8 mouse cellular contexts compared by ENCODE assay signal in the genomic region with DNA sequence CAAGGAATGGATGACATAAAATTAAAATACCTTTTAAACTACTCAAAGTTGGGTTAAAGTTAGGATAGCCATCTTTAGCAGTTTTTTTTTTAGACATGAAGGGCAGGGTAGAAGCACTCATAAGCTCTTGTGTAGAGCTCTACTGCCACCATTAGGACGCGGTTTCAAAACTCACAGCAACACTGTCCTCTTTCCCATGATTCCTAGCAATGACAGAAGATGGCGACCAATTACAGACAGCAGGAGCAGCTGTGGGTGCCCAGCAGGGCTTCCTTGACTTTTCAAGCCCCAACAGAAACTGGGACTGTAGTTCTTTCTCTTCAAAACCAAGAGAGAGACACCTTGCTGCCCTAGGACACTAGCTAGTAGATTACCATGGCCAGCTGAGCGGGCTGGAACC.
DNase-seq lines count a peak whose midpoint lies in the region; ATAC-seq and TF ChIP-seq lines count a peak whose summit lies in the region.

No protein-coding gene starts in this region.

- no peaks in the 10 kb centered on the region for H3K36me3 ChIP-seq in thymus, adult 2 months (ENCODE audit: control insufficient read depth, insufficient read depth, low read length)
- 0 out of 2 replicates have a peak, but pooled peaks cover 2% of the 10 kb centered on the region for H3K36me3 ChIP-seq in heart, embryonic 15.5 days
- peaks cover 37% of the 10 kb centered on the region for H3K36me3 ChIP-seq in limb, embryonic 12.5 days
- no peaks in the 10 kb centered on the region for H3K36me3 ChIP-seq in midbrain, embryonic 16.5 days (ENCODE audit: control insufficient read depth, insufficient read depth, low read length)

- H3K4me3 ChIP-seq in thymus, adult 2 months (ENCODE audit: control insufficient read depth, insufficient read depth, low read length) = no peak overlapping the region
- H3K4me3 ChIP-seq in heart, embryonic 15.5 days = peak overlapping the region; percentile 36
- 0 out of 2 replicates have a peak overlapping the region, but pooled peaks have one; percentile 18 for H3K4me3 ChIP-seq in limb, embryonic 12.5 days (replicated peaks)
- H3K4me3 ChIP-seq in midbrain, embryonic 16.5 days (ENCODE audit: low read depth, low read length) = peak overlapping the region; percentile 20

- no peak for TF ChIP-seq CTCF in thymus, adult 2 months (IDR thresholded peaks at IDR 0.05; ENCODE audit: borderline replicate concordance, control insufficient read depth, extremely low read depth, insufficient read depth, low read length, poor library complexity)

- peak; percentile 91 for DNase-seq in cerebellum, adult 9-10 months
- no peak for DNase-seq in cerebellum, adult 9-11 months
- peak; percentile 64 for DNase-seq in thymus, postnatal 0 days (ENCODE audit: low spot score)
- DNase-seq in thymus, adult 2 months = no peak

- 0 out of 2 replicates have a peak, but pooled peaks cover 2% of the 10 kb centered on the region for H3K4me1 ChIP-seq in thymus, adult 2 months (replicated peaks; ENCODE audit: control insufficient read depth, insufficient read depth, low read length)
- no peaks in the 10 kb centered on the region for H3K4me1 ChIP-seq in heart, embryonic 15.5 days (replicated peaks)
- H3K4me1 ChIP-seq in limb, embryonic 12.5 days (replicated peaks) = no peaks in the 10 kb centered on the region
- no peaks in the 10 kb centered on the region for H3K4me1 ChIP-seq in midbrain, embryonic 16.5 days (ENCODE audit: control insufficient read depth, insufficient read depth, low read length)

- 99% methylated on average over 4 of the region's 4 CpGs for WGBS in thymus, adult 2 months
- WGBS in heart, embryonic 15.5 days = 68% methylated on average over 4 of the region's 4 CpGs
- 80% methylated on average over 4 of the region's 4 CpGs for WGBS in limb, embryonic 12.5 days
- 81% methylated on average over 4 of the region's 4 CpGs for WGBS in midbrain, embryonic 16.5 days

- peak overlapping the region; percentile 53 for H3K4me2 ChIP-seq in heart, embryonic 15.5 days
- H3K4me2 ChIP-seq in limb, embryonic 12.5 days = peak overlapping the region; percentile 37; the same call in 1 of the 2 replicates
- H3K4me2 ChIP-seq in midbrain, embryonic 16.5 days (ENCODE audit: low read length) = peak overlapping the region; percentile 40

- H3K9ac ChIP-seq in heart, embryonic 15.5 days = no peak overlapping the region
- no peak overlapping the region for H3K9ac ChIP-seq in limb, embryonic 12.5 days (replicated peaks)
- 0 out of 2 replicates have a peak overlapping the region, but pooled peaks have one; percentile 34 for H3K9ac ChIP-seq in midbrain, embryonic 16.5 days (ENCODE audit: low read depth, low read length)

- H3K27me3 ChIP-seq in thymus, adult 2 months (ENCODE audit: control insufficient read depth, insufficient read depth, low read length) = no peaks in the 10 kb centered on the region
- no peaks in the 10 kb centered on the region for H3K27me3 ChIP-seq in heart, embryonic 15.5 days
- H3K27me3 ChIP-seq in limb, embryonic 12.5 days = no peaks in the 10 kb centered on the region
- H3K27me3 ChIP-seq in midbrain, embryonic 16.5 days (ENCODE audit: control insufficient read depth, insufficient read depth, low read depth, low read length) = no peaks in the 10 kb centered on the region

- no peak for ATAC-seq in heart, embryonic 15.5 days (replicated peaks; ENCODE audit: insufficient number of reproducible peaks, insufficient read depth, low FRiP score, low read depth)
- ATAC-seq in limb, embryonic 12.5 days (ENCODE audit: insufficient number of reproducible peaks, insufficient read depth, low FRiP score, low TSS enrichment, low read depth) = no peak
- peak; percentile 75 for ATAC-seq in midbrain, embryonic 16.5 days
- ATAC-seq in activated CD4-positive, CD25-positive, alpha-beta regulatory T cell, adult 4 months = no peak

- H3K9me3 ChIP-seq in heart, embryonic 15.5 days (replicated peaks) = no peaks in the 10 kb centered on the region
- H3K9me3 ChIP-seq in limb, embryonic 12.5 days = no peaks in the 10 kb centered on the region
- H3K9me3 ChIP-seq in midbrain, embryonic 16.5 days (replicated peaks; ENCODE audit: control insufficient read depth, low read length, poor library complexity, severe bottlenecking) = no peaks in the 10 kb centered on the region

- no peak for TF ChIP-seq POLR2A in thymus, adult 2 months (IDR thresholded peaks at IDR 0.05; ENCODE audit: control insufficient read depth, extremely low read depth, insufficient read depth, low read length, poor library complexity)

- H3K27ac ChIP-seq in thymus, adult 2 months (ENCODE audit: control insufficient read depth, insufficient read depth, low read length) = no peak overlapping the region
- H3K27ac ChIP-seq in heart, embryonic 15.5 days = no peak overlapping the region
- H3K27ac ChIP-seq in limb, embryonic 12.5 days = no peak overlapping the region
- peak overlapping the region; percentile 77 for H3K27ac ChIP-seq in midbrain, embryonic 16.5 days (ENCODE audit: low read length)

Comparison
In these comparisons a context has a peak if more than half of its experiments do, and no peak if none do; other contexts are left out.
1. DNase-seq: peak in cerebellum, adult 9-10 months (single experiment) and thymus, postnatal 0 days (single experiment); none in cerebellum, adult 9-11 months (single experiment) and thymus, adult 2 months (single experiment).
2. Peak in every context shown above with its lines, with median percentiles within 50 percentile points of each other: H3K4me2 ChIP-seq.